Mouse (Mus musculus) bone marrow macrophage, adult 2 months (primary cell): ENCODE measurements around the gene Frmd4b.

ENCODE experiments used
- CTCF ChIP-seq: IDR thresholded peaks from 2 replicates; pipeline ENCODE4 v1.5.1; 2012; ENCODE audit warnings: low read depth, mild to moderate bottlenecking, low read length, moderate library complexity
- POLR2A ChIP-seq: IDR thresholded peaks from 2 replicates; pipeline ENCODE4 v1.6.1; 2012; ENCODE audit warnings: mild to moderate bottlenecking, low read depth, low read length, borderline replicate concordance

DNA sequence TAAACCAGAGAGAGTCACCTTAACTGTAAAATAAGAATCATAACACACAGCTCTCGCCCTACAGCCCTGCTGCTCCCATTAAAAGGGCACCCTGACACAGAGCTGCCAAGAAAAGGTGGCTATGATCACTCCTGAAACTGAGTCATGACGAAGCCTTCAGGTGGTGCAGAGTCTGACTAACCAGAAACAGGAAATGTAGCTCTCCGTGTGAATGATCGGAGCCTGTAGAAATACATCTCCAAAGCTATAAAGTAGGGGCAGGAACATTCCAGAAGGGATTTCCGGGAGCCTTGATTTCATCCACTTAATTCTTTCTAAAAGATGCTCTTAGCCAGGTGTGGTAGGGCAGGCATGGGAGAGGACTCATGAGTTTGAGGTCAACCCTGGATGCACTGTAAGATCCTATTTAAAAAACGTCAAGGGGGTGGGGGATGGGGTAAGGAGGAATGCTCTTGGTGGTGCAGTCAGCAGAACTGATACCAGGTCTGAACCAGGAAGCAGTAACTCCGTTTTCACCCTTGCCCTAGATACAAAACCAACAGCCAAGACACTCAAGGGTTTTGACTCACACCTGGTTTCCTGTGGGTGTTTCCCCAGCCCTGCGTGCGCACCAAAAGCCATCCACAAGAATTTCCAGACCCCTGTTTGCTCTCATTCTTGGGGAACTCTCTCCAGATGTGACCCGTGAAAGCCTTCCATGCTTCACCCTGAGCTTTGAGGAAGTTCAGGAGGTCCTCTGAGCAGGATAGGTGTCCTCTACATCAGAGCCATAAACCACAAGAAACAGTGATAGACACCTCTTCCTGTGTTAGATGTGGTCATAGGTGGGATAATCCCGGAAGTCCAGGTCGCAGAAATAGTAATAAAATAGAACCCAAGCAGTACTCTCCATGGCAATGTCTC is 323.4 kb downstream of the Frmd4b start:
- TF ChIP-seq CTCF (no peak), POLR2A (no peak)
